Mouse (Mus musculus) heart, postnatal 0 days (tissue): Measurements from ENCODE around the gene Ppm1b.

Experiments
- CTCF ChIP-seq: IDR thresholded peaks from 2 replicates; pipeline ENCODE4 v1.5.1; 2016; ENCODE audit warnings: antibody characterized with exemption, control low read depth, low read depth
- EP300 ChIP-seq: IDR thresholded peaks from 2 replicates; pipeline ENCODE4 v1.6.1; 2016; ENCODE audit warnings: antibody characterized with exemption, low read depth

GRCm38 (mm10) chr17:84963651-84964050 is 7.1 kb downstream of the Ppm1b start:
- TF ChIP-seq CTCF (no peak), EP300 (no peak)
